Mouse (Mus musculus) kidney, embryonic 14.5 days (tissue): ENCODE data around the gene Socs3. TPM values are rescaled to one million over a fixed set of nuclear protein-coding genes. Genes with fewer than 3 reads are reported as not detected.
A peak's percentile ranks its signal among the peaks of the same experiment; 100 is the strongest.

ENCODE experiments used
- ATAC-seq: fragments of 200-750 bp; cut with Nextera tagmentation; 2 replicates; pipeline ENCODE4 v1.8.0; 2017; ENCODE audit warnings: moderate number of reproducible peaks, mild to moderate bottlenecking, moderate TSS enrichment, moderate library complexity; ENCODE audit not compliant: low FRiP score, low TSS enrichment
- H3K27ac ChIP-seq: fragments of 300-500 bp; sonication (generic); 2 replicates; pipeline ENCODE4 v1.5.1; 2014; ENCODE audit warnings: low read depth, mild to moderate bottlenecking, low read length, moderate library complexity, mixed read lengths
- H3K27me3 ChIP-seq: fragments of 300-500 bp; sonication (generic); 2 replicates; pipeline ENCODE4 v1.6.1; 2014; ENCODE audit warnings: mild to moderate bottlenecking, low read length; ENCODE audit not compliant: control insufficient read depth, insufficient read depth
- H3K36me3 ChIP-seq: fragments of 300-500 bp; sonication (generic); 2 replicates; pipeline ENCODE4 v1.6.1; 2014; ENCODE audit warnings: low read length, mixed read lengths; ENCODE audit not compliant: control insufficient read depth, insufficient read depth
- H3K4me1 ChIP-seq: fragments of 300-500 bp; sonication (generic); 2 replicates; pipeline ENCODE4 v1.6.1; 2014; ENCODE audit warnings: low read length, mixed read lengths; ENCODE audit not compliant: control insufficient read depth, insufficient read depth
- H3K4me2 ChIP-seq: fragments of 300-500 bp; sonication (generic); replicated peaks from 2 replicates; pipeline ENCODE4 v1.6.1; 2014; ENCODE audit warnings: low read depth, mild to moderate bottlenecking, low read length
- H3K4me3 ChIP-seq: fragments of 300-500 bp; sonication (generic); 2 replicates; pipeline ENCODE4 v1.5.1; 2014; ENCODE audit warnings: mild to moderate bottlenecking, low read length
- H3K9ac ChIP-seq: fragments of 300-500 bp; sonication (generic); 2 replicates; pipeline ENCODE4 v1.6.1; 2014; ENCODE audit warnings: low read depth, mild to moderate bottlenecking, low read length, moderate library complexity
- H3K9me3 ChIP-seq: fragments of 300-500 bp; sonication (generic); 2 replicates; pipeline ENCODE4 v1.6.1; 2016; ENCODE audit warnings: low read length; ENCODE audit not compliant: control insufficient read depth
- WGBS: fragments of 180-500 bp; shearing (Covaris S2); extraction: QIAGEN DNeasy Blood & Tissue Kit; methylation state at CpG from one replicate; pipeline ENCODE4 v1.1.7; 2014; 5-methylcytosine and 5-hydroxymethylcytosine counted together
- polyA plus RNA-seq: library from polyadenylated mRNA; unstranded; fragments of >200 nt; fragmentation: Nextera tagmentation; extraction: Ambion mirVana; gene quantifications from 2 replicates; pipeline ENCODE4 v1.2.1, GENCODE M21; 2014

Socs3 gene
- polyA plus RNA-seq, 1 experiment from 2014 or later: 6.7 TPM

- Histone ChIP-seq H3K36me3 (peaks cover 13% of the 10 kb centered on the region), H3K27me3 (peaks cover 12% of the 10 kb centered on the region; the same call in 1 of the 2 replicates), H3K27ac (peak overlapping the region; percentile 93), H3K4me1 (peaks cover 50% of the 10 kb centered on the region), H3K4me3 (peak overlapping the region; percentile 79), H3K9me3 (no peaks in the 10 kb centered on the region), H3K9ac (peak overlapping the region; percentile 87), H3K4me2 (peak overlapping the region; percentile 98)
- under 1% methylated on average over 46 of the region's 65 CpGs for WGBS
- ATAC-seq: peak; percentile 92
Observed at GRCm38 (mm10) chr11:117969100-117969944, 525 bp downstream of the Socs3 start.

- Histone ChIP-seq H3K4me2 (peak overlapping the region; percentile 98), H3K4me3 (peak overlapping the region; percentile 79), H3K4me1 (peaks cover 50% of the 10 kb centered on the region), H3K27me3 (peaks cover 12% of the 10 kb centered on the region; the same call in 1 of the 2 replicates), H3K9me3 (no peaks in the 10 kb centered on the region), H3K27ac (peak overlapping the region; percentile 93), H3K9ac (peak overlapping the region; percentile 87), H3K36me3 (peaks cover 13% of the 10 kb centered on the region)
- WGBS: under 1% methylated on average over 34 of the region's 34 CpGs
- no peak; the same call in 1 of the 2 replicates for ATAC-seq
Observed at GRCm38 (mm10) chr11:117968716-117969099, 1.1 kb downstream of the Socs3 start.

- peaks cover 12% of the 10 kb centered on the region; the same call in 1 of the 2 replicates for H3K27me3 ChIP-seq
- under 1% methylated on average over 64 of the region's 64 CpGs for WGBS
- peak overlapping the region; percentile 87 for H3K9ac ChIP-seq
- peaks cover 52% of the 10 kb centered on the region for H3K4me1 ChIP-seq
- H3K36me3 ChIP-seq: peaks cover 13% of the 10 kb centered on the region
- ATAC-seq: no peak
- peak overlapping the region; percentile 79 for H3K4me3 ChIP-seq
- H3K27ac ChIP-seq: peak overlapping the region; percentile 93; the same call in 1 of the 2 replicates
- no peaks in the 10 kb centered on the region for H3K9me3 ChIP-seq
- peak overlapping the region; percentile 98 for H3K4me2 ChIP-seq
Observed at GRCm38 (mm10) chr11:117968016-117968671, 1.7 kb downstream of the Socs3 start.

GRCm38 (mm10) chr11:117967249-117968015 lies 2.4 kb downstream of the Socs3 start:
- H3K27ac ChIP-seq: no peak overlapping the region

GRCm38 (mm10) chr11:117966506-117967100 lies 3.2 kb downstream of the Socs3 start:
- peak overlapping the region; percentile 98 for H3K4me2 ChIP-seq
- H3K27me3 ChIP-seq: peaks cover 12% of the 10 kb centered on the region; the same call in 1 of the 2 replicates
- no peak overlapping the region for H3K27ac ChIP-seq
- no peaks in the 10 kb centered on the region for H3K9me3 ChIP-seq
- WGBS: 56% methylated on average over 7 of the region's 7 CpGs
- H3K4me1 ChIP-seq: peaks cover 67% of the 10 kb centered on the region
- peak overlapping the region; percentile 79 for H3K4me3 ChIP-seq
- ATAC-seq: no peak
- peaks cover 13% of the 10 kb centered on the region for H3K36me3 ChIP-seq
- peak overlapping the region; percentile 38 for H3K9ac ChIP-seq

More at GRCm38 (mm10) chr11:117967249-117968015, 2.4 kb downstream of the Socs3 start:
- Histone ChIP-seq H3K4me1 (peaks cover 59% of the 10 kb centered on the region), H3K4me3 (peak overlapping the region; percentile 79), H3K9ac (peak overlapping the region; percentile 87), H3K36me3 (peaks cover 13% of the 10 kb centered on the region), H3K27me3 (peaks cover 12% of the 10 kb centered on the region; the same call in 1 of the 2 replicates), H3K9me3 (no peaks in the 10 kb centered on the region), H3K4me2 (peak overlapping the region; percentile 98)
- no peak for ATAC-seq
- WGBS: 12% methylated on average over 34 of the region's 34 CpGs

GRCm38 (mm10) chr11:117965561-117965981 lies 4.3 kb downstream of the Socs3 start:
- H3K4me3 ChIP-seq: no peak overlapping the region
- WGBS: 26% methylated on average over 9 of the region's 9 CpGs
- peaks cover 13% of the 10 kb centered on the region for H3K36me3 ChIP-seq
- peaks cover 74% of the 10 kb centered on the region for H3K4me1 ChIP-seq
- H3K9ac ChIP-seq: no peak overlapping the region
- H3K9me3 ChIP-seq: no peaks in the 10 kb centered on the region
- 0 out of 2 replicates have a peak overlapping the region, but pooled peaks have one; percentile 10 for H3K4me2 ChIP-seq
- H3K27me3 ChIP-seq: peaks cover 12% of the 10 kb centered on the region; the same call in 1 of the 2 replicates
- ATAC-seq: no peak
- no peak overlapping the region for H3K27ac ChIP-seq

GRCm38 (mm10) chr11:117965052-117965451 lies 4.8 kb downstream of the Socs3 start:
- Histone ChIP-seq H3K36me3 (peaks cover 13% of the 10 kb centered on the region), H3K9ac (no peak overlapping the region), H3K27ac (no peak overlapping the region), H3K4me2 (0 out of 2 replicates have a peak overlapping the region, but pooled peaks have one; percentile 10), H3K4me3 (no peak overlapping the region), H3K27me3 (peaks cover 12% of the 10 kb centered on the region; the same call in 1 of the 2 replicates), H3K4me1 (peaks cover 74% of the 10 kb centered on the region), H3K9me3 (no peaks in the 10 kb centered on the region)
- no peak for ATAC-seq
- 45% methylated on average over 7 of the region's 7 CpGs for WGBS

GRCm38 (mm10) chr11:117964294-117964693 lies 5.6 kb downstream of the Socs3 start:
- Histone ChIP-seq H3K9me3 (no peaks in the 10 kb centered on the region), H3K4me2 (peak overlapping the region; percentile 56), H3K27ac (peak overlapping the region; percentile 97), H3K36me3 (peaks cover 13% of the 10 kb centered on the region), H3K27me3 (peaks cover 12% of the 10 kb centered on the region; the same call in 1 of the 2 replicates), H3K9ac (peak overlapping the region; percentile 14; the same call in 1 of the 2 replicates), H3K4me3 (no peak overlapping the region), H3K4me1 (peaks cover 79% of the 10 kb centered on the region)
- no peak for ATAC-seq
- WGBS: 13% methylated on average over 1 of the region's 1 CpGs
